Mouse (Mus musculus): ENCODE measurements around the gene Ablim1. TPM values are rescaled to one million over a fixed set of nuclear protein-coding genes. Genes with fewer than 3 reads are reported as not detected.

Gene Ablim1
- polyA plus RNA-seq, 1 experiment from 2014 or later: 40.5 TPM

- ATAC-seq (replicated peaks; ENCODE audit: low FRiP score, low read depth): no peak
- H3K4me2 ChIP-seq (ENCODE audit: low read length): peak overlapping the region; percentile 48
- 42% methylated on average over 12 of the region's 12 CpGs for WGBS
These were observed 40.4 kb downstream of the Ablim1 start for GRCm38 (mm10) chr19:57274286-57274685.

GRCm38 (mm10) chr19:57272824-57273613 lies 41.7 kb downstream of the Ablim1 start:
- TF ChIP-seq CTCF (IDR thresholded peaks at IDR 0.05; ENCODE audit: low read depth): no peak
- no peaks in the 10 kb centered on the region for H3K27me3 ChIP-seq (ENCODE audit: insufficient read depth, low read length)
- H3K36me3 ChIP-seq (ENCODE audit: insufficient read depth, low read length): no peaks in the 10 kb centered on the region
- no peak overlapping the region for H3K4me2 ChIP-seq (ENCODE audit: low read length)
- no peaks in the 10 kb centered on the region for H3K9me3 ChIP-seq (replicated peaks; ENCODE audit: low read length)
- peak overlapping the region; percentile 82; the same call in 1 of the 2 replicates for H3K27ac ChIP-seq
- ATAC-seq (replicated peaks; ENCODE audit: low FRiP score, low read depth) (peak; percentile 26; the same call in 1 of the 2 replicates), DNase-seq (ENCODE audit: low spot score) (peak; percentile 54)
- 46% methylated on average over 13 of the region's 13 CpGs for WGBS
- peaks cover 17% of the 10 kb centered on the region for H3K4me1 ChIP-seq (replicated peaks; ENCODE audit: insufficient read depth, low read length)
- no peak overlapping the region for H3K4me3 ChIP-seq (replicated peaks; ENCODE audit: low read depth, low read length)
- no peak overlapping the region for H3K9ac ChIP-seq (ENCODE audit: low read depth, low read length)

More at GRCm38 (mm10) chr19:57274286-57274685, 40.4 kb downstream of the Ablim1 start:
- H3K9ac ChIP-seq (ENCODE audit: low read depth, low read length): peak overlapping the region; percentile 32; the same call in 1 of the 2 replicates
- H3K4me3 ChIP-seq (replicated peaks; ENCODE audit: low read depth, low read length): peak overlapping the region; percentile 16; the same call in 1 of the 2 replicates
- H3K27ac ChIP-seq: peak overlapping the region; percentile 82
- H3K4me1 ChIP-seq (replicated peaks; ENCODE audit: insufficient read depth, low read length): peaks cover 17% of the 10 kb centered on the region
- no peaks in the 10 kb centered on the region for H3K36me3 ChIP-seq (ENCODE audit: insufficient read depth, low read length)
- H3K27me3 ChIP-seq (ENCODE audit: insufficient read depth, low read length): no peaks in the 10 kb centered on the region
- no peak for TF ChIP-seq CTCF (IDR thresholded peaks at IDR 0.05; ENCODE audit: low read depth)
- no peaks in the 10 kb centered on the region for H3K9me3 ChIP-seq (replicated peaks; ENCODE audit: low read length)
- no peak for DNase-seq (ENCODE audit: low spot score)

GRCm38 (mm10) chr19:57271757-57272156 lies 43.0 kb downstream of the Ablim1 start:
- Histone ChIP-seq H3K36me3 (ENCODE audit: insufficient read depth, low read length) (no peaks in the 10 kb centered on the region), H3K9ac (ENCODE audit: low read depth, low read length) (no peak overlapping the region), H3K4me3 (replicated peaks; ENCODE audit: low read depth, low read length) (no peak overlapping the region), H3K4me2 (ENCODE audit: low read length) (no peak overlapping the region), H3K27me3 (ENCODE audit: insufficient read depth, low read length) (no peaks in the 10 kb centered on the region), H3K27ac (no peak overlapping the region), H3K9me3 (replicated peaks; ENCODE audit: low read length) (no peaks in the 10 kb centered on the region), H3K4me1 (replicated peaks; ENCODE audit: insufficient read depth, low read length) (peaks cover 13% of the 10 kb centered on the region)
- DNase-seq (ENCODE audit: low spot score): no peak
- no peak for ATAC-seq (replicated peaks; ENCODE audit: low FRiP score, low read depth)
- 66% methylated on average over 16 of the region's 16 CpGs for WGBS
- no peak for TF ChIP-seq CTCF (IDR thresholded peaks at IDR 0.05; ENCODE audit: low read depth)

- no peak for TF ChIP-seq CTCF (IDR thresholded peaks at IDR 0.05; ENCODE audit: low read depth)
- H3K4me2 ChIP-seq (ENCODE audit: low read length): no peak overlapping the region
- no peak overlapping the region for H3K4me3 ChIP-seq (replicated peaks; ENCODE audit: low read depth, low read length)
- peaks cover 13% of the 10 kb centered on the region for H3K4me1 ChIP-seq (replicated peaks; ENCODE audit: insufficient read depth, low read length)
- no peak overlapping the region for H3K27ac ChIP-seq
- no peak for DNase-seq (ENCODE audit: low spot score)
- no peaks in the 10 kb centered on the region for H3K27me3 ChIP-seq (ENCODE audit: insufficient read depth, low read length)
- H3K9me3 ChIP-seq (replicated peaks; ENCODE audit: low read length): no peaks in the 10 kb centered on the region
- no peak overlapping the region for H3K9ac ChIP-seq (ENCODE audit: low read depth, low read length)
- no peaks in the 10 kb centered on the region for H3K36me3 ChIP-seq (ENCODE audit: insufficient read depth, low read length)
- 82% methylated on average over 6 of the region's 6 CpGs for WGBS
- ATAC-seq (replicated peaks; ENCODE audit: low FRiP score, low read depth): no peak
These were observed 44.0 kb downstream of the Ablim1 start for GRCm38 (mm10) chr19:57270711-57271110.

- Histone ChIP-seq H3K27me3 (ENCODE audit: insufficient read depth, low read length) (no peaks in the 10 kb centered on the region), H3K36me3 (ENCODE audit: insufficient read depth, low read length) (no peaks in the 10 kb centered on the region), H3K27ac (no peak overlapping the region), H3K4me1 (replicated peaks; ENCODE audit: insufficient read depth, low read length) (peaks cover 13% of the 10 kb centered on the region), H3K9ac (ENCODE audit: low read depth, low read length) (no peak overlapping the region), H3K4me2 (ENCODE audit: low read length) (no peak overlapping the region), H3K4me3 (replicated peaks; ENCODE audit: low read depth, low read length) (no peak overlapping the region), H3K9me3 (replicated peaks; ENCODE audit: low read length) (no peaks in the 10 kb centered on the region)
- WGBS: 69% methylated on average over 6 of the region's 6 CpGs
- no peak for DNase-seq (ENCODE audit: low spot score)
- TF ChIP-seq CTCF (IDR thresholded peaks at IDR 0.05; ENCODE audit: low read depth): no peak
- no peak for ATAC-seq (replicated peaks; ENCODE audit: low FRiP score, low read depth)
These were observed 44.9 kb downstream of the Ablim1 start for GRCm38 (mm10) chr19:57269791-57270190.

GRCm38 (mm10) chr19:57267531-57267930 lies 47.2 kb downstream of the Ablim1 start:
- H3K36me3 ChIP-seq (ENCODE audit: insufficient read depth, low read length): no peaks in the 10 kb centered on the region
- no peaks in the 10 kb centered on the region for H3K27me3 ChIP-seq (ENCODE audit: insufficient read depth, low read length)
- DNase-seq (ENCODE audit: low spot score) (no peak), ATAC-seq (replicated peaks; ENCODE audit: low FRiP score, low read depth) (no peak)
- H3K4me3 ChIP-seq (replicated peaks; ENCODE audit: low read depth, low read length): no peak overlapping the region
- H3K27ac ChIP-seq: no peak overlapping the region
- no peaks in the 10 kb centered on the region for H3K9me3 ChIP-seq (replicated peaks; ENCODE audit: low read length)
- no peak overlapping the region for H3K9ac ChIP-seq (ENCODE audit: low read depth, low read length)
- H3K4me2 ChIP-seq (ENCODE audit: low read length): no peak overlapping the region
- no peak for TF ChIP-seq CTCF (IDR thresholded peaks at IDR 0.05; ENCODE audit: low read depth)
- 53% methylated on average over 5 of the region's 5 CpGs for WGBS
- no peaks in the 10 kb centered on the region for H3K4me1 ChIP-seq (replicated peaks; ENCODE audit: insufficient read depth, low read length)
